Mouse (Mus musculus) heart, adult 18-20 months (tissue): ENCODE measurements around the gene Nbea. TPM values are rescaled to one million over a fixed set of nuclear protein-coding genes. Genes with fewer than 3 reads are reported as not detected.
A peak's percentile ranks its signal among the peaks of the same experiment; 100 is the strongest.

Experiments
- DNase-seq, 2 experiments: peaks; one replicate each; pipeline ENCODE4 v3.0.0; 2021 to 2022; ENCODE audit warnings: mixed read lengths in 1 of 2
- long read RNA-seq, 2 experiments: library from polyadenylated mRNA; stranded (forward); transcript quantifications; one replicate each; pipeline ENCODE4 v2.0.0; 2021
- total RNA-seq, 2 experiments: library from RNA; stranded (reverse); gene quantifications; 2 replicates each; pipeline ENCODE4 v1.2.3; 2021

The Nbea gene
- 10 to 100 TPM; 11.8 to 14.2 TPM for total RNA-seq
- long read RNA-seq, experiment 1, partial matches to known transcripts, result 1 of 2 reads
- long read RNA-seq, experiment 1, other reads (novel, unspliced or antisense), result 1 of 2 reads
- long read RNA-seq, experiment 2, partial matches to known transcripts, result 0 of 3 reads
- long read RNA-seq, experiment 2, other reads (novel, unspliced or antisense), result 3 of 3 reads

GRCm38 (mm10) chr3:56183159-56184133 is at the start of gene Nbea:
Gene Nbea (minus strand): TSS chr3:56183701.
- peak; percentile 86 to 88 for DNase-seq

GRCm38 (mm10) chr3:56229283-56229682 is 45.8 kb upstream of the Nbea start:
- DNase-seq, result no peak

- DNase-seq, result no peak
Observed at GRCm38 (mm10) chr3:56215989-56216388, 32.5 kb upstream of the Nbea start.

GRCm38 (mm10) chr3:56203968-56204367 is 20.5 kb upstream of the Nbea start:
- no peak for DNase-seq

GRCm38 (mm10) chr3:56188238-56188637 is 4.7 kb upstream of the Nbea start:
- no peak for DNase-seq

- no peak for DNase-seq
Observed at GRCm38 (mm10) chr3:56187131-56187779, 3.8 kb upstream of the Nbea start.

GRCm38 (mm10) chr3:56182371-56183158 is 936 bp downstream of the Nbea start:
- DNase-seq, result peak; percentile 11 to 35

GRCm38 (mm10) chr3:56181991-56182370 is 1.5 kb downstream of the Nbea start:
- DNase-seq, result no peak

GRCm38 (mm10) chr3:56181025-56181424 is 2.5 kb downstream of the Nbea start:
- no peak for DNase-seq

- DNase-seq, result no peak
Observed at GRCm38 (mm10) chr3:56157864-56158263, 25.6 kb downstream of the Nbea start.

- DNase-seq, result no peak
Observed at GRCm38 (mm10) chr3:56126674-56127073, 56.8 kb downstream of the Nbea start.

GRCm38 (mm10) chr3:56116647-56117046 is 66.9 kb downstream of the Nbea start:
- no peak for DNase-seq

GRCm38 (mm10) chr3:56108101-56108500 is 75.4 kb downstream of the Nbea start:
- no peak for DNase-seq

GRCm38 (mm10) chr3:56097105-56097504 is 86.4 kb downstream of the Nbea start:
- DNase-seq, result no peak

- DNase-seq, result peak; percentile 7 to 30
Observed at GRCm38 (mm10) chr3:56079015-56079612, 104.4 kb downstream of the Nbea start.

- peak; percentile 2 to 22 for DNase-seq
Observed at GRCm38 (mm10) chr3:56067849-56068248, 115.7 kb downstream of the Nbea start.

GRCm38 (mm10) chr3:56066360-56067040 is 117.0 kb downstream of the Nbea start:
- peak in 1 of 2 experiments; percentile 2 for DNase-seq

- DNase-seq, result no peak
Observed at GRCm38 (mm10) chr3:56065234-56065633, 118.3 kb downstream of the Nbea start.

GRCm38 (mm10) chr3:56045659-56046336 is 137.7 kb downstream of the Nbea start:
- peak in 1 of 2 experiments; percentile 2 for DNase-seq

- DNase-seq, result no peak
Observed at GRCm38 (mm10) chr3:56043091-56043490, 140.4 kb downstream of the Nbea start.
